Mouse (Mus musculus) left cerebral cortex, postnatal 10 days (tissue): ENCODE measurements around the gene Hs3st6. TPM values are rescaled to one million over a fixed set of nuclear protein-coding genes. Genes with fewer than 3 reads are reported as not detected.

Source experiments
- total RNA-seq, 2 experiments: library from RNA; stranded (reverse); gene quantifications; 2 replicates each; pipeline ENCODE4 v1.2.3; 2021

Gene Hs3st6
- total RNA-seq, 2 experiments from 2014 or later, result 0.49 TPM; not detected in 1

Other genes with a start within 250 kb of the Hs3st6 start
- 100 to 1,000 TPM; 105 to 107 TPM for gene Traf7, start 225.1 kb upstream of the Hs3st6 start, total RNA-seq
- gene Rab26, start 218.8 kb upstream of the Hs3st6 start, total RNA-seq, result 10 to 100 TPM; 22.6 to 29.8 TPM
- 10 to 100 TPM; 60.8 to 66.7 TPM for gene Pkd1, start 203.2 kb upstream of the Hs3st6 start, total RNA-seq
- 100 to 1,000 TPM; 130 to 143 TPM for gene Tsc2, start 120.4 kb upstream of the Hs3st6 start, total RNA-seq
- gene Nthl1, start 120.3 kb upstream of the Hs3st6 start, total RNA-seq, result 1 to 10 TPM; 4.6 to 5.9 TPM
- gene Slc9a3r2, start 102.7 kb upstream of the Hs3st6 start, total RNA-seq, result 10 to 100 TPM; 55.0 to 55.2 TPM
- gene Npw, start 94.5 kb upstream of the Hs3st6 start, total RNA-seq, result not detected
- 10 to 100 TPM; 37.2 to 38.1 TPM for gene Zfp598, start 83.3 kb upstream of the Hs3st6 start, total RNA-seq
- 100 to 1,000 TPM; 248 to 254 TPM for gene Syngr3, start 63.0 kb upstream of the Hs3st6 start, total RNA-seq
- 10 to 100 TPM; 21.5 TPM for gene Gfer, start 56.8 kb upstream of the Hs3st6 start, total RNA-seq
- gene Noxo1, start 56.8 kb upstream of the Hs3st6 start, total RNA-seq, result 1 to 10 TPM; 2.7 to 5.1 TPM
- gene Tbl3, start 45.3 kb upstream of the Hs3st6 start, total RNA-seq, result 10 to 100 TPM; 30.9 to 37.9 TPM
- gene Rnf151, start 34.9 kb upstream of the Hs3st6 start, total RNA-seq, result under 1 TPM in 1 of 2 experiments, not detected in 1; 0.69 TPM
- 100 to 1,000 TPM; 575 to 607 TPM for gene Rps2, start 34.9 kb upstream of the Hs3st6 start, total RNA-seq
- gene Ndufb10, start 28.5 kb upstream of the Hs3st6 start, total RNA-seq, result 100 to 1,000 TPM; 156 to 176 TPM
- under 1 TPM; 0.43 to 0.49 TPM for gene Rpl3l, start 25.2 kb upstream of the Hs3st6 start, total RNA-seq
- 10 to 100 TPM; 44.2 to 47.8 TPM for gene Msrb1, start 16.3 kb upstream of the Hs3st6 start, total RNA-seq
- not detected for gene Meiob, start 51.3 kb downstream of the Hs3st6 start, total RNA-seq
- 100 to 1,000 TPM in 1 of 2 experiments, 10 to 100 TPM in 1; 92.4 to 102 TPM for gene Hagh, start 87.2 kb downstream of the Hs3st6 start, total RNA-seq
- 10 to 100 TPM; 14.8 to 16.5 TPM for gene Fahd1, start 97.4 kb downstream of the Hs3st6 start, total RNA-seq
- gene Igfals, start 113.0 kb downstream of the Hs3st6 start, total RNA-seq, result under 1 TPM; 0.17 to 0.32 TPM
- gene Nubp2, start 133.4 kb downstream of the Hs3st6 start, total RNA-seq, result 10 to 100 TPM; 37.8 to 40.2 TPM
- gene Spsb3, start 133.7 kb downstream of the Hs3st6 start, total RNA-seq, result 10 to 100 TPM; 48.0 to 48.3 TPM
- 10 to 100 TPM; 53.9 to 56.6 TPM for gene Eme2, start 142.1 kb downstream of the Hs3st6 start, total RNA-seq
- 10 to 100 TPM; 58.4 to 64.8 TPM for gene Mrps34, start 142.1 kb downstream of the Hs3st6 start, total RNA-seq
- 10 to 100 TPM; 42.2 to 43.5 TPM for gene Nme3, start 143.5 kb downstream of the Hs3st6 start, total RNA-seq
- 100 to 1,000 TPM; 288 to 297 TPM for gene Mapk8ip3, start 184.0 kb downstream of the Hs3st6 start, total RNA-seq
- gene Jpt2, start 207.7 kb downstream of the Hs3st6 start, total RNA-seq, result 10 to 100 TPM; 11.9 to 13.1 TPM